Mouse (Mus musculus) liver, embryonic 14.5 days (tissue): ENCODE results near the gene Me1. TPM values are rescaled to one million over a fixed set of nuclear protein-coding genes. Genes with fewer than 3 reads are reported as not detected.

ENCODE experiments used
- ATAC-seq: fragments of 200-750 bp; cut with Nextera tagmentation; 2 replicates; pipeline ENCODE4 v1.8.0; 2017; ENCODE audit warnings: moderate number of reproducible peaks, mild to moderate bottlenecking, moderate library complexity; ENCODE audit not compliant: insufficient read depth
- DNase-seq, 3 experiments: peaks; one replicate each; pipeline ENCODE4 v3.0.0-alpha.2; 2012 to 2013; ENCODE audit warnings: low read depth in 3 of 3, low spot score in 3 of 3
- H3K27ac ChIP-seq: fragments of 300-500 bp; sonication (generic); 2 replicates; pipeline ENCODE4 v1.5.1; 2014; ENCODE audit warnings: moderate library complexity, mild to moderate bottlenecking, control low read depth, inconsistent platforms
- H3K27me3 ChIP-seq: fragments of 300-500 bp; sonication (generic); 2 replicates; pipeline ENCODE4 v1.6.1; 2014; ENCODE audit warnings: mild to moderate bottlenecking, low read length, moderate library complexity; ENCODE audit not compliant: control insufficient read depth, insufficient read depth
- H3K36me3 ChIP-seq: fragments of 300-500 bp; sonication (generic); replicated peaks from 2 replicates; pipeline ENCODE4 v1.6.1; 2014; ENCODE audit warnings: low read depth; ENCODE audit not compliant: control insufficient read depth, insufficient read depth
- H3K4me1 ChIP-seq, 2 experiments: fragments of 200-500 bp in 1 of 2; fragments of 300-500 bp in 1 of 2; sonication (generic) in 1 of 2; replicated peaks; 2 replicates each; pipeline ENCODE4 v1.6.1; 2012 to 2014; ENCODE audit warnings: antibody characterized with exemption in 1 of 2, inconsistent platforms in 1 of 2, low read length in 1 of 2; ENCODE audit not compliant: control insufficient read depth in 2 of 2, insufficient read depth in 2 of 2
- H3K4me2 ChIP-seq: fragments of 300-500 bp; sonication (generic); 2 replicates; pipeline ENCODE4 v1.6.1; 2014; ENCODE audit warnings: low read depth, mild to moderate bottlenecking, control low read depth, moderate library complexity
- H3K4me3 ChIP-seq, 2 experiments: fragments of 200-500 bp in 1 of 2; fragments of 300-500 bp in 1 of 2; sonication (generic) in 1 of 2; 2 replicates each; pipeline ENCODE4 v1.5.1; 2012 to 2014; ENCODE audit warnings: low read depth in 2 of 2, low read length in 2 of 2, mild to moderate bottlenecking in 2 of 2, control low read depth in 1 of 2, inconsistent platforms in 1 of 2, moderate library complexity in 1 of 2; ENCODE audit not compliant: insufficient read depth in 1 of 2
- H3K9ac ChIP-seq: fragments of 300-500 bp; sonication (generic); replicated peaks from 2 replicates; pipeline ENCODE4 v1.6.1; 2014; ENCODE audit warnings: mild to moderate bottlenecking, control low read depth, moderate library complexity
- H3K9me3 ChIP-seq: fragments of 300-500 bp; sonication (generic); 2 replicates; pipeline ENCODE4 v1.6.1; 2016; ENCODE audit warnings: low read length, mixed read lengths; ENCODE audit not compliant: control insufficient read depth
- CTCF ChIP-seq: IDR thresholded peaks from 2 replicates; pipeline ENCODE4 v1.5.1; 2016; ENCODE audit warnings: antibody characterized with exemption, low read depth, control low read depth
- EP300 ChIP-seq: IDR thresholded peaks from 2 replicates; pipeline ENCODE4 v1.6.1; 2016; ENCODE audit warnings: antibody characterized with exemption, low read depth
- WGBS: fragments of 180-500 bp; shearing (Covaris S2); extraction: QIAGEN DNeasy Blood & Tissue Kit; methylation state at CpG from one replicate; pipeline ENCODE4 v1.1.7; 2014; ENCODE audit not compliant: insufficient replicate concordance; 5-methylcytosine and 5-hydroxymethylcytosine counted together
- polyA plus RNA-seq, 2 experiments: library from polyadenylated mRNA; depleted of rRNA in 1 of 2; stranded (reverse) in 1 of 2; unstranded in 1 of 2; fragments of >200 nt; fragmentation: Nextera tagmentation in 1 of 2; extraction: Ambion mirVana in 1 of 2; gene quantifications; 2 replicates each; pipeline versions ENCODE4 v1.2.1 to v1.2.3; 2012 to 2014

Gene Me1
- polyA plus RNA-seq, 2 experiments = 1.8 to 3.6 TPM

- WGBS = 71% methylated on average over 10 of the region's 10 CpGs
- Histone ChIP-seq H3K27ac (no peak overlapping the region), H3K4me2 (no peak overlapping the region), H3K4me1 (no peaks in the 10 kb centered on the region), H3K4me3 (no peak overlapping the region), H3K9ac (no peak overlapping the region), H3K27me3 (no peaks in the 10 kb centered on the region), H3K36me3 (no peaks in the 10 kb centered on the region), H3K9me3 (no peaks in the 10 kb centered on the region)
- no peak for ATAC-seq
- TF ChIP-seq EP300 = no peak
- TF ChIP-seq CTCF = no peak
- DNase-seq = no peak
These were observed 67.8 kb downstream of the Me1 start for GRCm38 (mm10) chr9:86627745-86628496.

- Histone ChIP-seq H3K27me3 (no peaks in the 10 kb centered on the region), H3K4me3 (no peak overlapping the region), H3K4me2 (no peak overlapping the region), H3K4me1 (no peaks in the 10 kb centered on the region), H3K27ac (no peak overlapping the region), H3K9me3 (no peaks in the 10 kb centered on the region), H3K36me3 (no peaks in the 10 kb centered on the region), H3K9ac (no peak overlapping the region)
- WGBS = 60% methylated on average over 3 of the region's 3 CpGs
- ATAC-seq (no peak), DNase-seq (no peak)
- TF ChIP-seq CTCF (no peak), EP300 (no peak)
These were observed 68.8 kb downstream of the Me1 start for GRCm38 (mm10) chr9:86626906-86627305.

- no peak for ATAC-seq
- Histone ChIP-seq H3K27ac (no peak overlapping the region), H3K4me2 (no peak overlapping the region), H3K36me3 (no peaks in the 10 kb centered on the region), H3K27me3 (no peaks in the 10 kb centered on the region), H3K9me3 (no peaks in the 10 kb centered on the region), H3K9ac (no peak overlapping the region), H3K4me3 (no peak overlapping the region), H3K4me1 (no peaks in the 10 kb centered on the region)
- no peak for DNase-seq
- TF ChIP-seq EP300 = no peak
- TF ChIP-seq CTCF = no peak
- WGBS = 65% methylated on average over 6 of the region's 6 CpGs
These were observed 71.0 kb downstream of the Me1 start for GRCm38 (mm10) chr9:86624781-86625180.

- Histone ChIP-seq H3K4me2 (no peak overlapping the region), H3K27ac (no peak overlapping the region), H3K4me3 (no peak overlapping the region), H3K27me3 (no peaks in the 10 kb centered on the region), H3K4me1 (no peaks in the 10 kb centered on the region), H3K36me3 (no peaks in the 10 kb centered on the region), H3K9me3 (no peaks in the 10 kb centered on the region), H3K9ac (no peak overlapping the region)
- no peak for TF ChIP-seq CTCF
- DNase-seq (no peak), ATAC-seq (no peak)
- WGBS = 68% methylated on average over 12 of the region's 12 CpGs
These were observed 71.7 kb downstream of the Me1 start for GRCm38 (mm10) chr9:86624039-86624438.

GRCm38 (mm10) chr9:86622062-86622461, 73.7 kb downstream of the Me1 start:
- no peak for DNase-seq
- no peak overlapping the region for H3K9ac ChIP-seq
- H3K4me2 ChIP-seq = no peak overlapping the region
- TF ChIP-seq CTCF (no peak), EP300 (no peak)
- H3K27ac ChIP-seq = no peak overlapping the region
- H3K27me3 ChIP-seq = no peaks in the 10 kb centered on the region
- H3K4me3 ChIP-seq = no peak overlapping the region
- 69% methylated on average over 2 of the region's 2 CpGs for WGBS
- no peaks in the 10 kb centered on the region for H3K36me3 ChIP-seq
- H3K9me3 ChIP-seq = no peaks in the 10 kb centered on the region
- no peak for ATAC-seq
- H3K4me1 ChIP-seq = no peaks in the 10 kb centered on the region
